Mouse (Mus musculus): ENCODE measurements around the gene H1f0. TPM values are rescaled to one million over a fixed set of nuclear protein-coding genes. Genes with fewer than 3 reads are reported as not detected.
A peak's percentile ranks its signal among the peaks of the same experiment; 100 is the strongest.

Gene H1f0
- polyA plus RNA-seq, 1 experiment from 2014 or later = 448 TPM

DNA sequence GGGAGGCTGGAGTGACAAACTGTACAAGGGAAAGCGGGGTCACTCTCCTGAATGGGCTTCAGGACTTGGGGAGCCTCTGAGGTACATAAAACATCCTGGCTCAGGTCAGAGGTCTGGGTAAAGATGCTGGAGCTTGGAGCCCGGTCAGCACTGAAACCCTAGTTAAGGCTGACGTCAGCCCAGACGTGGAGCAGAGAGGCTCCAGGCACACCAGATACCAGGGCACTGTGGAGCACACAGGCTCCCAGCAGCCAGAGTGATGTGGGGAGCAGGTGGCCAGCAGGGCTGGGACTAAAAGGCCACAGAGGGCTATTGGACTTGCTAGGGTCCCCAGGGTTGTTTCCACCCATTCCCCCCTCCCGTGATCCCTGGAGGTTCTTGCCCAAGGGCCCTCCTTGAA lies 18.5 kb upstream of the H1f0 start:
- Histone ChIP-seq H3K9me3 (replicated peaks) (no peaks in the 10 kb centered on the region), H3K27me3 (ENCODE audit: low read depth, poor library complexity, severe bottlenecking) (no peaks in the 10 kb centered on the region), H3K4me1 (peaks cover 29% of the 10 kb centered on the region), H3K36me3 (peaks cover 31% of the 10 kb centered on the region), H3K27ac (no peak overlapping the region), H3K4me3 (no peak overlapping the region)
- 72% methylated on average over 5 of the region's 5 CpGs for WGBS
- DNase-seq (ENCODE audit: low spot score) = no peak

DNA sequence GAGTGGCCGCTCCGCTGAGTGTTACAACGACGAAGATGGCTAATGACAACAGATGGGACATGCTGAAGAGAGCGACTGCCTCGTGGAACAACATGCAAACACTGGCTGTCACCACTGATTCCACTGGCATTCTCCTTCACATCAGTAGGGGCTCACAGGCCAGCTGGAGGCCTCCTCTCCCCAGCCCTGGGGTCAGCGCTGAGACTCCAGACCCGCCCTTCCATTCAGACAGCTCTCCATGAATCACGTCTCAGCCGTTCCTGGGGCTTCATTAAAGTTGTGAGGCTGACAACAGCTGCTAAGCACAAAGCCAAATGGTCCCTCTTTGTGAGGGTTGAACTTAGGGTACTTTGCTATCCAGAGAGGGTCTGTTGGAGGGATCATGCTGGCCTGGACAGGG lies 16.7 kb upstream of the H1f0 start:
- H3K9me3 ChIP-seq (replicated peaks) = no peaks in the 10 kb centered on the region
- 56% methylated on average over 10 of the region's 10 CpGs for WGBS

GRCm38 (mm10) chr15:79013382-79013781 lies 14.9 kb upstream of the H1f0 start:
- no peaks in the 10 kb centered on the region for H3K9me3 ChIP-seq (replicated peaks)
- no peaks in the 10 kb centered on the region for H3K36me3 ChIP-seq
- DNase-seq (ENCODE audit: low spot score) = no peak
- 63% methylated on average over 7 of the region's 7 CpGs for WGBS
- 0 out of 2 replicates have a peak overlapping the region, but pooled peaks have one; percentile 17 for H3K27ac ChIP-seq
- H3K27me3 ChIP-seq (ENCODE audit: low read depth, poor library complexity, severe bottlenecking) = no peaks in the 10 kb centered on the region
- no peak overlapping the region for H3K4me3 ChIP-seq
- peaks cover 32% of the 10 kb centered on the region for H3K4me1 ChIP-seq

More for the DNA sequence above, 16.7 kb upstream of the H1f0 start:
- H3K36me3 ChIP-seq = peaks cover 13% of the 10 kb centered on the region
- no peak for DNase-seq (ENCODE audit: low spot score)
- no peak overlapping the region for H3K27ac ChIP-seq
- no peaks in the 10 kb centered on the region for H3K27me3 ChIP-seq (ENCODE audit: low read depth, poor library complexity, severe bottlenecking)
- H3K4me1 ChIP-seq = peaks cover 29% of the 10 kb centered on the region
- H3K4me3 ChIP-seq = no peak overlapping the region

GRCm38 (mm10) chr15:79018191-79018590 lies 10.1 kb upstream of the H1f0 start:
- no peaks in the 10 kb centered on the region for H3K27me3 ChIP-seq (ENCODE audit: low read depth, poor library complexity, severe bottlenecking)
- H3K9me3 ChIP-seq (replicated peaks) = no peaks in the 10 kb centered on the region
- DNase-seq (ENCODE audit: low spot score) = no peak
- 36% methylated on average over 4 of the region's 4 CpGs for WGBS
- H3K4me1 ChIP-seq = peaks cover 25% of the 10 kb centered on the region
- no peak overlapping the region for H3K27ac ChIP-seq
- no peak overlapping the region for H3K4me3 ChIP-seq
- H3K36me3 ChIP-seq = no peaks in the 10 kb centered on the region

DNA sequence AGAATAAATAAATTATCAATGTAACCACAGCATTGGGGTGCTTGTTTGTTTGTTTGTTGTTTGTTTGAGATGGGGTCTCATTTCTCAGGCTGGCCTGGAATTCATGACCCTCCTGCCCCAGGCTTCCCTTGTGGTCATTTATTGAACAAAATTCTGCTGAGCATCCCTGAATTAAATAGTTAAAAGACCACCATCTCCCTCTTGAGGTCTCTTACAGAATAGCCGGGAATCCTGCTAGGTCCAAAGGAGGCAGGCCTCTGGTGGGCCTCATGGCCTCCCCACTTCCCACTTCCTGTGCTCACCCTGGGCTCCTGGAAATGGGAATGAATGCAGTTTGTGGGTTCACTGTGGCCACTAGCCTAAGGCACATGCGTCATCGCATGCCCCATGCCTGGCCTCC lies 9.4 kb upstream of the H1f0 start:
- Histone ChIP-seq H3K4me1 (peaks cover 25% of the 10 kb centered on the region), H3K36me3 (no peaks in the 10 kb centered on the region), H3K27ac (no peak overlapping the region), H3K4me3 (no peak overlapping the region), H3K27me3 (ENCODE audit: low read depth, poor library complexity, severe bottlenecking) (no peaks in the 10 kb centered on the region), H3K9me3 (replicated peaks) (no peaks in the 10 kb centered on the region)
- 64% methylated on average over 3 of the region's 3 CpGs for WGBS
- DNase-seq (ENCODE audit: low spot score) = no peak

- Histone ChIP-seq H3K36me3 (no peaks in the 10 kb centered on the region), H3K27me3 (ENCODE audit: low read depth, poor library complexity, severe bottlenecking) (0 out of 2 replicates have a peak, but pooled peaks cover 10% of the 10 kb centered on the region), H3K9me3 (replicated peaks) (no peaks in the 10 kb centered on the region), H3K27ac (0 out of 2 replicates have a peak overlapping the region, but pooled peaks have one; percentile 33), H3K4me3 (no peak overlapping the region), H3K4me1 (peaks cover 51% of the 10 kb centered on the region)
- no peak for DNase-seq (ENCODE audit: low spot score)
- 74% methylated on average over 10 of the region's 10 CpGs for WGBS
Measured at GRCm38 (mm10) chr15:79022671-79023230, 5.5 kb upstream of the H1f0 start.

- Histone ChIP-seq H3K36me3 (no peaks in the 10 kb centered on the region), H3K27ac (0 out of 2 replicates have a peak overlapping the region, but pooled peaks have one; percentile 33), H3K27me3 (ENCODE audit: low read depth, poor library complexity, severe bottlenecking) (0 out of 2 replicates have a peak, but pooled peaks cover 10% of the 10 kb centered on the region), H3K9me3 (replicated peaks) (no peaks in the 10 kb centered on the region), H3K4me1 (peaks cover 54% of the 10 kb centered on the region), H3K4me3 (no peak overlapping the region)
- DNase-seq (ENCODE audit: low spot score) = no peak
- WGBS = 53% methylated on average over 1 of the region's 1 CpGs
Measured at GRCm38 (mm10) chr15:79023366-79023765, 4.9 kb upstream of the H1f0 start.

GRCm38 (mm10) chr15:79025687-79026308 lies 2.5 kb upstream of the H1f0 start:
- Histone ChIP-seq H3K27me3 (ENCODE audit: low read depth, poor library complexity, severe bottlenecking) (0 out of 2 replicates have a peak, but pooled peaks cover 10% of the 10 kb centered on the region), H3K4me3 (peak overlapping the region; percentile 27), H3K4me1 (peaks cover 65% of the 10 kb centered on the region), H3K36me3 (no peaks in the 10 kb centered on the region), H3K27ac (peak overlapping the region; percentile 53), H3K9me3 (replicated peaks) (no peaks in the 10 kb centered on the region)
- no peak for DNase-seq (ENCODE audit: low spot score)
- WGBS = 12% methylated on average over 15 of the region's 18 CpGs

DNA sequence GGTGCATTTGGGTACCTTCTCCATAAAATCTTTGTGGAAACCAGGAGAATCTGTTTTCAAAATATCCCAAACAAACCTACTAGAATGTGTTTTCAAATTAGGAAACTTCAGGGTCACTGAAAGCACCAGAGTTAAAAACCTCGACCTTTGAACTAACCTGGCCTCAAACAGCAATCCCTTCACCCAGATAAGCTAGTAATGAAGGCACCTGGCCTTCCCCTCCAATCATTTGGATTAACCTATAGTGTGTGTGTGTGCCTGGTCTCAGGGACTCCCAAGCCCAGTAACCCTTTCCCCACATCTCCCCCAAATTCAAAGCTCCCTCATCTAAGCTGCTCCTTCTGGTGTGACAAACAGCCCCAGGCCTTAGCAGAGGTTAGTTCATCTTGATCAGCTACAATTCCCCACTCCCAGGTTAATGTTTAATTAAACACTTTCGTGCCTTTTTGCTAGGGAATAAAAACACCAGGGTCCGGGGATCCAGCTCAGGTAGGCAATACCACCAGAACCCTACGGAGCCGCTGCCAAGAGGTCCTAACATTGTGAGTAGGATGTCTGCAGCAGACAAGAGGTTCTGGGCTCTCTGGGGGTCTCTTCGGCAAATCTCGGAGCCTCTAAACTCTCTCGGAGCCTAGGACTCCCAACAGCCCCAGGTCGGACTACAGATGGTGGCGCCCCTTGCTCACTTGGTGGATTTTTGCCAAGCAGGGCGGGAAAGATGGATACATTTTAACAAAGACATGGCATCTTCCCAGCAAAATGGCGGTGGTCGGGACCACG lies 1.5 kb upstream of the H1f0 start:
- Histone ChIP-seq H3K4me3 (peak overlapping the region; percentile 76), H3K27ac (peak overlapping the region; percentile 100), H3K27me3 (ENCODE audit: low read depth, poor library complexity, severe bottlenecking) (0 out of 2 replicates have a peak, but pooled peaks cover 10% of the 10 kb centered on the region), H3K9me3 (replicated peaks) (no peaks in the 10 kb centered on the region), H3K36me3 (no peaks in the 10 kb centered on the region), H3K4me1 (peaks cover 73% of the 10 kb centered on the region)
- 52% methylated on average over 14 of the region's 14 CpGs for WGBS
- DNase-seq (ENCODE audit: low spot score) = no peak

DNA sequence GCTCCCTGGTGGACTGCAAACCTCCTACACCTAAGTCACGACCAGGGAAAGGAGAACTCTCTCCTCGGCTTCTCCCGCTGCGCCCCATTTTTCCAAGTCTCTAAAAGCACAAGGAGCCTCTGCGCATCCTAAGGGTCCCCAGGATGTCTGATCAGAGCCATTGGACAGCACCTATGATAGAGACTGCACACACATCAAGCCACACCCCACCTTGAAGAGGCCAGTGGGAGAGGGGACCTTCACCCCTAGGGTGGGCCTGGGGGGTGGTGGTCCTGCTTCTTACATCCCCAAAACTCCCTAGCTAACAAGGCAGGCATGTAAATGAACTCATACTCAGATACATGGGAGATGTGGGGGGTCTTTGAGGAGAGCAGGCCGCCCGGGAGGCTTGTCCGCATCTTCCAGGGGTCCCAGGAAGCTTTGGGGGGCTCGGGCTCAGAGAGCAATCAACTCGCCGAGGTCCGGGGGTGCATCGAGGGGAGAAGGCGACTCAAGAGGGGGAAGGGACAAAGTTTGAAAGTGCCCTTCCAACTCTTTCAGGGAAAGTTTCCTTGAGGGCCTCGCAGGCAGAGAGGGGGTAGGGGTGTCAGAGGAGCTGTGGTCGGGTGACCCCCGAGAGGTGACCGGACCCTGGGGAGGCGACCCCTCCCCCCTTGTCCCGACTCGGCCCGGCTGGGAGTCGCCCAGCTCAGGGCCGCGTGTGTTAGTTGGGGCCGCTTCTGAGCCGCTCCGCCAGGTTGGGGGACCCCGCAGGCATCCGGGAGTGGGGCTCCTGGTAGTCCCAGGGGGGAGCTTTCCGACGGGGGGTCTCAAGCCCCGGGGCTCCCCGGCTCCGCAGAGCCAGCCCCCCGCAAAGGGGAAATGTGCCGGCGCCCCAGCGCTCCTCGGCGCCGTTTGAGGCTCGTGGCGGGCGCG lies 702 bp upstream of the H1f0 start:
- DNase-seq (ENCODE audit: low spot score) = peak; percentile 69
- Histone ChIP-seq H3K9me3 (replicated peaks) (no peaks in the 10 kb centered on the region), H3K36me3 (no peaks in the 10 kb centered on the region), H3K4me1 (peaks cover 79% of the 10 kb centered on the region), H3K4me3 (peak overlapping the region; percentile 76), H3K27ac (peak overlapping the region; percentile 100), H3K27me3 (ENCODE audit: low read depth, poor library complexity, severe bottlenecking) (0 out of 2 replicates have a peak, but pooled peaks cover 10% of the 10 kb centered on the region)
- 8% methylated on average over 45 of the region's 46 CpGs for WGBS

DNA sequence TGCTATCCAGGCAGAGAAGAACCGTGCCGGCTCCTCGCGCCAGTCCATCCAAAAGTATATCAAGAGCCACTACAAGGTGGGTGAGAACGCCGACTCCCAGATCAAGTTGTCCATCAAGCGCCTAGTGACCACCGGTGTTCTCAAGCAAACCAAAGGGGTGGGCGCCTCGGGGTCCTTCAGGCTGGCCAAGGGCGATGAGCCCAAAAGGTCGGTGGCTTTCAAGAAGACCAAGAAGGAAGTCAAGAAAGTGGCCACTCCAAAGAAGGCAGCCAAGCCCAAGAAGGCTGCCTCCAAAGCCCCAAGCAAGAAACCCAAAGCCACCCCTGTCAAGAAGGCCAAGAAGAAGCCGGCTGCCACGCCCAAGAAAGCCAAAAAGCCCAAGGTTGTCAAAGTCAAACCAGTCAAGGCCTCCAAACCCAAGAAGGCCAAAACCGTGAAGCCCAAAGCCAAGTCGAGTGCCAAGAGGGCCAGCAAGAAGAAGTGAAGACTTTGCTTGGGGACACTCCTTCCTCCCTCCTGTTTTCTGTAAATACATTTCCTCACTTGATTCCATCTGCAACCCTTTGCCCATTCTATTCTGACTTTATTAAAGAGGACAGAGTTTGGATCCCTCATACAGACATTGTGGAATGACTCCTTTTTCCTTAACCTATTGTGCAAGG lies 704 bp downstream of the H1f0 start:
- peaks cover 69% of the 10 kb centered on the region for H3K4me1 ChIP-seq

More for the DNA sequence above, 704 bp downstream of the H1f0 start:
- Histone ChIP-seq H3K27ac (peak overlapping the region; percentile 100), H3K9me3 (replicated peaks) (no peaks in the 10 kb centered on the region), H3K36me3 (peaks cover 1% of the 10 kb centered on the region; the same call in 1 of the 2 replicates), H3K4me3 (peak overlapping the region; percentile 76), H3K27me3 (ENCODE audit: low read depth, poor library complexity, severe bottlenecking) (0 out of 2 replicates have a peak, but pooled peaks cover 10% of the 10 kb centered on the region)
- DNase-seq (ENCODE audit: low spot score) = peak; percentile 53
- WGBS = 39% methylated on average over 16 of the region's 16 CpGs
